Mouse (Mus musculus) kidney, embryonic 14.5 days (tissue): ENCODE measurements around the gene Klk1. TPM values are rescaled to one million over a fixed set of nuclear protein-coding genes. Genes with fewer than 3 reads are reported as not detected.

ENCODE experiments used
- ATAC-seq: fragments of 200-750 bp; cut with Nextera tagmentation; 2 replicates; pipeline ENCODE4 v1.8.0; 2017; ENCODE audit warnings: moderate number of reproducible peaks, mild to moderate bottlenecking, moderate TSS enrichment, moderate library complexity; ENCODE audit not compliant: low FRiP score, low TSS enrichment
- H3K27ac ChIP-seq: fragments of 300-500 bp; sonication (generic); 2 replicates; pipeline ENCODE4 v1.5.1; 2014; ENCODE audit warnings: low read depth, mild to moderate bottlenecking, low read length, moderate library complexity, mixed read lengths
- H3K27me3 ChIP-seq: fragments of 300-500 bp; sonication (generic); 2 replicates; pipeline ENCODE4 v1.6.1; 2014; ENCODE audit warnings: mild to moderate bottlenecking, low read length; ENCODE audit not compliant: control insufficient read depth, insufficient read depth
- H3K36me3 ChIP-seq: fragments of 300-500 bp; sonication (generic); 2 replicates; pipeline ENCODE4 v1.6.1; 2014; ENCODE audit warnings: low read length, mixed read lengths; ENCODE audit not compliant: control insufficient read depth, insufficient read depth
- H3K4me1 ChIP-seq: fragments of 300-500 bp; sonication (generic); 2 replicates; pipeline ENCODE4 v1.6.1; 2014; ENCODE audit warnings: low read length, mixed read lengths; ENCODE audit not compliant: control insufficient read depth, insufficient read depth
- H3K4me2 ChIP-seq: fragments of 300-500 bp; sonication (generic); replicated peaks from 2 replicates; pipeline ENCODE4 v1.6.1; 2014; ENCODE audit warnings: low read depth, mild to moderate bottlenecking, low read length
- H3K4me3 ChIP-seq: fragments of 300-500 bp; sonication (generic); 2 replicates; pipeline ENCODE4 v1.5.1; 2014; ENCODE audit warnings: mild to moderate bottlenecking, low read length
- H3K9ac ChIP-seq: fragments of 300-500 bp; sonication (generic); 2 replicates; pipeline ENCODE4 v1.6.1; 2014; ENCODE audit warnings: low read depth, mild to moderate bottlenecking, low read length, moderate library complexity
- H3K9me3 ChIP-seq: fragments of 300-500 bp; sonication (generic); 2 replicates; pipeline ENCODE4 v1.6.1; 2016; ENCODE audit warnings: low read length; ENCODE audit not compliant: control insufficient read depth
- WGBS: fragments of 180-500 bp; shearing (Covaris S2); extraction: QIAGEN DNeasy Blood & Tissue Kit; methylation state at CpG from one replicate; pipeline ENCODE4 v1.1.7; 2014; 5-methylcytosine and 5-hydroxymethylcytosine counted together
- polyA plus RNA-seq: library from polyadenylated mRNA; unstranded; fragments of >200 nt; fragmentation: Nextera tagmentation; extraction: Ambion mirVana; gene quantifications from 2 replicates; pipeline ENCODE4 v1.2.1, GENCODE M21; 2014

The Klk1 gene
- polyA plus RNA-seq, 1 experiment from 2014 or later, result 2.1 TPM

DNA sequence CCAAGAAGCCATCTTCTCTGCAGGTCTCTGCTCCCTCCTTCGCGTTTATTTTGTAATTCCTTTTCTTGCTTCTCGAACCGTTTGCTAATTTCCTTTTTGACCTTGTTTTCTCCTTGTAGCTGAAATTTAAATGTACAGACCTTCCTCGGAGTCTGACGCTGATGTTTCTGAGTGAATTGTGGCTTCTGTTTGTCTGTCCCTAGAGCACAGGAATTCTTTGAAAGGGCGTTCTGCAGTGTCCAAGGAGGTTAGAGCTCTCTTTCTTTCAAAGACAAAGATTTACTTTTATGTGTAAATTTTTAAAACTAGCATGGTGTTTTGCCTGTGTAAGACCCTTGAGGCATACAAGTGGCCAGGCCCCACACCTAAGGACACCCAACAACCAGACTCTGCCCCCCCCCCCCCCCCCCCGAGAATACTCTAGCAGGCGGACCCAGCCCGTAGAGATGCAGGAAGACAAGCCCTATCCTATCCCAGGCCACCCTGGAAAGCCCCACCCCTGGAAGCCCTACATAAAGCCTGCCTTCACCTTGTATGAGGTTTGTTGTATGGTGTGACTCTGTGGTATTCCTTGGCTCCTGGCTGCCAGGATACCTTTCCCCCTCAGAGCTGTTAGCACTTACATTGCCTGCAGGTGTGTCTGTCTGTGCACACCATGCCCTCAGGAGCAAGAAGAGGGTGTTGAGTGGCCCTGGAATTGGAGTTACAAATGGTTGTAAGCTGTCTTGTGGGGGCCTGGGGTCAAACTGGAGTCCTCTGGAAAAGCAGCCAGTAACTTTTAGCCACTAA, 51.5 kb downstream of the Klk1 start:
- no peak overlapping the region for H3K4me3 ChIP-seq
- no peak overlapping the region for H3K9ac ChIP-seq

DNA sequence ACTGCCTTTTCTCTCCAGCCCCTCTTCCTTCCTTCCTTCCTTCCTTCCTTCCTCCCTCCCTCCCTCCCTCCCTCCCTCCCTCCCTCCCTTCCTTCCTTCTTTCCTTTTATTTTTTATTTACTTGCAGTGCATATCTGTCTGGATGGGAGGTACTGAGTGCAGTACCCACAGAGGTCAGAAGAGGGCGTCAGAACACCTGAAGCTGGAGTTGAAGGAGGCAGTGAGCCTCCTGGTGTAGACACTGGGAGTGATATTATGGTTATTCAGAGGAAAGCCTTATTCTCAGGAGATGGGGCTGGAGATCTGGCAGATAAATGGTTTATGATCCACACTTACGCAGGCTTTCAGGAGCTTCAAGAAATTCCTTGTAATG, 52.1 kb downstream of the Klk1 start:
- no peak for ATAC-seq
- Histone ChIP-seq H3K4me1 (no peaks in the 10 kb centered on the region), H3K4me3 (no peak overlapping the region), H3K9me3 (peaks cover 2% of the 10 kb centered on the region; the same call in 1 of the 2 replicates), H3K9ac (no peak overlapping the region), H3K27me3 (peaks cover 13% of the 10 kb centered on the region), H3K4me2 (no peak overlapping the region), H3K27ac (no peak overlapping the region), H3K36me3 (no peaks in the 10 kb centered on the region)
- 46% methylated on average over 2 of the region's 2 CpGs for WGBS

More for the DNA sequence above, 51.5 kb downstream of the Klk1 start:
- 74% methylated on average over 10 of the region's 10 CpGs for WGBS
- Histone ChIP-seq H3K36me3 (no peaks in the 10 kb centered on the region), H3K4me2 (no peak overlapping the region), H3K27me3 (peaks cover 13% of the 10 kb centered on the region), H3K9me3 (peaks cover 2% of the 10 kb centered on the region; the same call in 1 of the 2 replicates), H3K4me1 (no peaks in the 10 kb centered on the region), H3K27ac (no peak overlapping the region)
- ATAC-seq, result no peak

Other genes starting within 250 kb of the Klk1 start
- not detected in 2 replicates for gene Klk1b9, start 249.3 kb upstream of the Klk1 start, polyA plus RNA-seq
- gene Klk1b11, start 229.5 kb upstream of the Klk1 start, polyA plus RNA-seq, result not detected in 2 replicates
- not detected in 2 replicates for gene Klk1b26, start 213.2 kb upstream of the Klk1 start, polyA plus RNA-seq
- gene Klk1b27, start 173.1 kb upstream of the Klk1 start, polyA plus RNA-seq, result not detected in 2 replicates
- gene Klk1b21, start 123.0 kb upstream of the Klk1 start, polyA plus RNA-seq, result not detected in 2 replicates
- not detected in 2 replicates for gene Klk1b22, start 112.7 kb upstream of the Klk1 start, polyA plus RNA-seq
- not detected in 2 replicates for gene Klk1b16, start 88.6 kb upstream of the Klk1 start, polyA plus RNA-seq
- gene Klk1b24, start 37.1 kb upstream of the Klk1 start, polyA plus RNA-seq, result not detected in 2 replicates
- gene Klk1b3, start 27.2 kb upstream of the Klk1 start, polyA plus RNA-seq, result not detected in 2 replicates
- gene Klk1b4, start 17.9 kb upstream of the Klk1 start, polyA plus RNA-seq, result not detected in 2 replicates
- not detected in 2 replicates for gene Klk1b5, start 9.4 kb upstream of the Klk1 start, polyA plus RNA-seq
- gene Gm36864, start 10.8 kb downstream of the Klk1 start, polyA plus RNA-seq, result not detected in 2 replicates
- gene 1700028J19Rik, start 21.3 kb downstream of the Klk1 start, polyA plus RNA-seq, result 1.3 and 1.6 TPM in 2 replicates
- gene 2410002F23Rik, start 21.4 kb downstream of the Klk1 start, polyA plus RNA-seq, result 119 and 143 TPM in 2 replicates
- not detected in 2 replicates for gene Acp4, start 32.0 kb downstream of the Klk1 start, polyA plus RNA-seq
- gene Gm15517, start 36.1 kb downstream of the Klk1 start, polyA plus RNA-seq, result not detected in 2 replicates
- gene Clec11a, start 81.5 kb downstream of the Klk1 start, polyA plus RNA-seq, result 3.4 TPM in 2 replicates
- gene Shank1, start 84.9 kb downstream of the Klk1 start, polyA plus RNA-seq, result 1.3 and 1.9 TPM in 2 replicates
- 1.4 and 2.3 TPM in 2 replicates for gene Syt3, start 158.7 kb downstream of the Klk1 start, polyA plus RNA-seq
- gene 1700008O03Rik, start 160.5 kb downstream of the Klk1 start, polyA plus RNA-seq, result 1.0 and 1.5 TPM in 2 replicates
- 0.50 and 0.70 TPM in 2 replicates for gene Lrrc4b, start 203.7 kb downstream of the Klk1 start, polyA plus RNA-seq
- gene Aspdh, start 240.0 kb downstream of the Klk1 start, polyA plus RNA-seq, result 0.88 and 1.6 TPM in 2 replicates
- 64.9 and 78.9 TPM in 2 replicates for gene Josd2, start 242.6 kb downstream of the Klk1 start, polyA plus RNA-seq